Mouse (Mus musculus): ENCODE results near the gene Cela3b. TPM values are rescaled to one million over a fixed set of nuclear protein-coding genes. Genes with fewer than 3 reads are reported as not detected.

The Cela3b gene
- polyA plus RNA-seq, 1 experiment = not detected

- Histone ChIP-seq H3K4me1 (ENCODE audit: control insufficient read depth, insufficient read depth, low read length) (no peaks in the 10 kb centered on the region), H3K27ac (ENCODE audit: insufficient read depth, low read length) (no peak overlapping the region), H3K4me3 (ENCODE audit: insufficient read depth, low read length) (no peak overlapping the region)
- no peak for TF ChIP-seq CTCF (IDR thresholded peaks at IDR 0.05; ENCODE audit: borderline replicate concordance, insufficient read depth, low read length)
- no peak for TF ChIP-seq POLR2A (IDR thresholded peaks at IDR 0.05; ENCODE audit: low read depth, low read length)
Observed at GRCm38 (mm10) chr4:137465125-137465787, 34.9 kb upstream of the Cela3b start.

- Histone ChIP-seq H3K27ac (ENCODE audit: insufficient read depth, low read length) (no peak overlapping the region), H3K4me3 (ENCODE audit: insufficient read depth, low read length) (no peak overlapping the region), H3K4me1 (ENCODE audit: control insufficient read depth, insufficient read depth, low read length) (no peaks in the 10 kb centered on the region)
- no peak for TF ChIP-seq CTCF (IDR thresholded peaks at IDR 0.05; ENCODE audit: borderline replicate concordance, insufficient read depth, low read length)
- TF ChIP-seq POLR2A (IDR thresholded peaks at IDR 0.05; ENCODE audit: low read depth, low read length) = no peak
Observed at GRCm38 (mm10) chr4:137461981-137462690, 31.8 kb upstream of the Cela3b start.

GRCm38 (mm10) chr4:137461217-137461616 is 30.9 kb upstream of the Cela3b start:
- no peak overlapping the region for H3K4me3 ChIP-seq (ENCODE audit: insufficient read depth, low read length)
- no peak overlapping the region for H3K27ac ChIP-seq (ENCODE audit: insufficient read depth, low read length)
- TF ChIP-seq CTCF (IDR thresholded peaks at IDR 0.05; ENCODE audit: borderline replicate concordance, insufficient read depth, low read length) (no peak), POLR2A (IDR thresholded peaks at IDR 0.05; ENCODE audit: low read depth, low read length) (no peak)
- no peaks in the 10 kb centered on the region for H3K4me1 ChIP-seq (ENCODE audit: control insufficient read depth, insufficient read depth, low read length)

GRCm38 (mm10) chr4:137460676-137461075 is 30.3 kb upstream of the Cela3b start:
- no peak overlapping the region for H3K4me3 ChIP-seq (ENCODE audit: insufficient read depth, low read length)
- H3K4me1 ChIP-seq (ENCODE audit: control insufficient read depth, insufficient read depth, low read length) = no peaks in the 10 kb centered on the region
- TF ChIP-seq POLR2A (IDR thresholded peaks at IDR 0.05; ENCODE audit: low read depth, low read length) (no peak), CTCF (IDR thresholded peaks at IDR 0.05; ENCODE audit: borderline replicate concordance, insufficient read depth, low read length) (no peak)
- H3K27ac ChIP-seq (ENCODE audit: insufficient read depth, low read length) = no peak overlapping the region

GRCm38 (mm10) chr4:137458861-137459260 is 28.5 kb upstream of the Cela3b start:
- no peak overlapping the region for H3K4me3 ChIP-seq (ENCODE audit: insufficient read depth, low read length)
- H3K4me1 ChIP-seq (ENCODE audit: control insufficient read depth, insufficient read depth, low read length) = no peaks in the 10 kb centered on the region
- H3K27ac ChIP-seq (ENCODE audit: insufficient read depth, low read length) = no peak overlapping the region
- no peak for TF ChIP-seq CTCF (IDR thresholded peaks at IDR 0.05; ENCODE audit: borderline replicate concordance, insufficient read depth, low read length)
- TF ChIP-seq POLR2A (IDR thresholded peaks at IDR 0.05; ENCODE audit: low read depth, low read length) = no peak

GRCm38 (mm10) chr4:137458310-137458709 is 28.0 kb upstream of the Cela3b start:
- TF ChIP-seq POLR2A (IDR thresholded peaks at IDR 0.05; ENCODE audit: low read depth, low read length) (no peak), CTCF (IDR thresholded peaks at IDR 0.05; ENCODE audit: borderline replicate concordance, insufficient read depth, low read length) (no peak)

GRCm38 (mm10) chr4:137457292-137457691 is 27.0 kb upstream of the Cela3b start:
- no peak for TF ChIP-seq POLR2A (IDR thresholded peaks at IDR 0.05; ENCODE audit: low read depth, low read length)
- TF ChIP-seq CTCF (IDR thresholded peaks at IDR 0.05; ENCODE audit: borderline replicate concordance, insufficient read depth, low read length) = no peak
- no peak overlapping the region for H3K27ac ChIP-seq (ENCODE audit: insufficient read depth, low read length)
- H3K4me3 ChIP-seq (ENCODE audit: insufficient read depth, low read length) = no peak overlapping the region
- H3K4me1 ChIP-seq (ENCODE audit: control insufficient read depth, insufficient read depth, low read length) = no peaks in the 10 kb centered on the region

More at GRCm38 (mm10) chr4:137458310-137458709, 28.0 kb upstream of the Cela3b start:
- Histone ChIP-seq H3K27ac (ENCODE audit: insufficient read depth, low read length) (no peak overlapping the region), H3K4me3 (ENCODE audit: insufficient read depth, low read length) (no peak overlapping the region), H3K4me1 (ENCODE audit: control insufficient read depth, insufficient read depth, low read length) (no peaks in the 10 kb centered on the region)

- no peak for TF ChIP-seq POLR2A (IDR thresholded peaks at IDR 0.05; ENCODE audit: low read depth, low read length)
- TF ChIP-seq CTCF (IDR thresholded peaks at IDR 0.05; ENCODE audit: borderline replicate concordance, insufficient read depth, low read length) = no peak
- Histone ChIP-seq H3K27ac (ENCODE audit: insufficient read depth, low read length) (no peak overlapping the region), H3K4me3 (ENCODE audit: insufficient read depth, low read length) (no peak overlapping the region), H3K4me1 (ENCODE audit: control insufficient read depth, insufficient read depth, low read length) (no peaks in the 10 kb centered on the region)
Observed at GRCm38 (mm10) chr4:137456581-137456980, 26.2 kb upstream of the Cela3b start.

- H3K4me1 ChIP-seq (ENCODE audit: control insufficient read depth, insufficient read depth, low read length) = no peaks in the 10 kb centered on the region
- no peak overlapping the region for H3K4me3 ChIP-seq (ENCODE audit: insufficient read depth, low read length)
- H3K27ac ChIP-seq (ENCODE audit: insufficient read depth, low read length) = no peak overlapping the region
- TF ChIP-seq CTCF (IDR thresholded peaks at IDR 0.05; ENCODE audit: borderline replicate concordance, insufficient read depth, low read length) = no peak
- no peak for TF ChIP-seq POLR2A (IDR thresholded peaks at IDR 0.05; ENCODE audit: low read depth, low read length)
Observed at GRCm38 (mm10) chr4:137454582-137454981, 24.2 kb upstream of the Cela3b start.

- TF ChIP-seq CTCF (IDR thresholded peaks at IDR 0.05; ENCODE audit: borderline replicate concordance, insufficient read depth, low read length) (no peak), POLR2A (IDR thresholded peaks at IDR 0.05; ENCODE audit: low read depth, low read length) (no peak)
- no peak within 1 kb of the TSS for H3K4me3 ChIP-seq (ENCODE audit: insufficient read depth, low read length)
- H3K4me1 ChIP-seq (ENCODE audit: control insufficient read depth, insufficient read depth, low read length) = peaks cover 12% of the 10 kb centered on the region
- H3K27ac ChIP-seq (ENCODE audit: insufficient read depth, low read length) = no peak within 1 kb of the TSS
Observed at GRCm38 (mm10) chr4:137453234-137453767, 23.0 kb upstream of the Cela3b start, which contains the start of gene 1700013G24Rik. TSS of gene 1700013G24Rik (plus strand) at chr4:137453284.
